8 mouse cellular contexts compared by ENCODE assay signal in genomic region chr3:126831418-126832138, GRCm38 (mm10).
DNase-seq lines count a peak whose midpoint lies in the region; ATAC-seq lines count a peak whose summit lies in the region.

No protein-coding gene starts in this region.

- H3K4me1 ChIP-seq in heart, embryonic 10.5 days: peaks cover 19% of the 10 kb centered on the region

- no peaks in the 10 kb centered on the region for H3K27me3 ChIP-seq in heart, embryonic 10.5 days (ENCODE audit: insufficient read depth, poor library complexity, severe bottlenecking)

- no peak overlapping the region for H3K27ac ChIP-seq in heart, embryonic 10.5 days

- ATAC-seq in common myeloid progenitor, adult 5-6 weeks (replicated peaks; ENCODE audit: low read depth, poor library complexity, severe bottlenecking): peak; percentile 15
- no peak for ATAC-seq in CD4-positive, CD25-positive, alpha-beta regulatory T cell, adult 4 months

- H3K36me3 ChIP-seq in heart, embryonic 10.5 days: peaks cover 3% of the 10 kb centered on the region; the same call in 1 of the 2 replicates

- no peak overlapping the region for H3K4me3 ChIP-seq in heart, embryonic 10.5 days

- H3K9me3 ChIP-seq in heart, embryonic 10.5 days: no peaks in the 10 kb centered on the region

- 38% methylated on average over 6 of the region's 6 CpGs for WGBS in heart, embryonic 10.5 days

- DNase-seq in right cerebral cortex, adult 18-20 months: peak; percentile 39
- no peak for DNase-seq in right cerebral cortex, postnatal 36 days (ENCODE audit: low spot score in 2 of 2)
- peak; percentile 76 for DNase-seq in heart, embryonic 10.5 days (ENCODE audit: low spot score)
- peak; percentile 60 for DNase-seq in lung, postnatal 14 days
- no peak for DNase-seq in frontal cortex, postnatal 10 days (ENCODE audit: low spot score in 2 of 2)
- DNase-seq in kidney, postnatal 36 days: no peak

Comparison
In these comparisons a context has a peak if more than half of its experiments do, and no peak if none do; other contexts are left out.
1. DNase-seq: peak in right cerebral cortex, adult 18-20 months (single experiment), heart, embryonic 10.5 days (single experiment) and lung, postnatal 14 days (single experiment); none in right cerebral cortex, postnatal 36 days (0 of 2), frontal cortex, postnatal 10 days (0 of 2) and kidney, postnatal 36 days (0 of 2).